Mouse (Mus musculus): Measurements from ENCODE around the gene Olfr1434.

DNA sequence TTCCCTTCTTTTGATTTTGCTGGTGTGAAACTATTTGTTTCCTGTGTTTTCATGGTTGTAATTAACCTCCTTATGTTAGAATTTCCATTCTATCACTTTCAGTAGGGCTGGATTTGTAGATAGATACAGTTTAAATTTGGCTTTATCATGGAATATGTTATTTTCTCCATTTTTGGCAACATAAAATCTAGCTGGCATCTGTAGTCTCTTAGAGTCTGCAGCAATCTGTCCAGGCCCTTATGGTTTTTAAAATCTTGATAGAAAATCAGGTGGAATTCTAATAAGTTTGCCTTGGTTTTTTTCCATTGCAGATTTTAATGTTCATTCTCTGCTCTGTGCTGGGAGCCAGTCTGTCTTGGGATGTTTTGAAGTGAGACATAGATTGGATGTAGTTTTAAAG is 13.3 kb downstream of the Olfr1434 start:
- no peak for TF ChIP-seq CTCF (IDR thresholded peaks at IDR 0.05; ENCODE audit: low read depth)
- no peak for TF ChIP-seq EP300 (IDR thresholded peaks at IDR 0.05; ENCODE audit: low read depth)

Measured in liver, postnatal 0 days (tissue).